Mouse (Mus musculus) thymus, adult 2 months (tissue): Measurements from ENCODE around the gene Gm17304.

Experiments
- CTCF ChIP-seq: fragments of 200-500 bp; IDR thresholded peaks from 2 replicates; pipeline ENCODE4 v1.5.1; 2012; ENCODE audit warnings: mild to moderate bottlenecking, control low read depth, low read length, moderate library complexity, borderline replicate concordance; ENCODE audit not compliant: control insufficient read depth, poor library complexity, insufficient read depth; ENCODE audit errors: extremely low read depth
- POLR2A ChIP-seq: fragments of 200-500 bp; IDR thresholded peaks from 2 replicates; pipeline ENCODE4 v1.6.1; 2012; ENCODE audit warnings: mild to moderate bottlenecking, low read length, control low read depth, moderate library complexity; ENCODE audit not compliant: control insufficient read depth, poor library complexity, insufficient read depth; ENCODE audit errors: extremely low read depth

GRCm38 (mm10) chr5:106574560-106574946 lies 34.3 kb upstream of the Gm17304 start:
- TF ChIP-seq CTCF: peak; percentile 64; the same call in 1 of the 2 replicates
- no peak for TF ChIP-seq POLR2A
